Mouse (Mus musculus) heart, postnatal 36 days (tissue): ENCODE data around the gene Dnaaf5. TPM values are rescaled to one million over a fixed set of nuclear protein-coding genes. Genes with fewer than 3 reads are reported as not detected.
A peak's percentile ranks its signal among the peaks of the same experiment; 100 is the strongest.

ENCODE experiments used
- DNase-seq, 2 experiments: peaks; one replicate each; pipeline ENCODE4 v3.0.0; 2021 to 2022
- intact Hi-C: fragments of 180-260 bp; cut with DNase I; formaldehyde crosslinking; loops from one replicate; pipeline ENCODE4 v1.15.1; 2025
- total RNA-seq, 2 experiments: library from RNA; stranded (reverse); gene quantifications; 2 replicates each; pipeline ENCODE4 v1.2.3; 2021

Dnaaf5 gene
- total RNA-seq, result 10 to 100 TPM; 16.0 to 16.2 TPM

DNA sequence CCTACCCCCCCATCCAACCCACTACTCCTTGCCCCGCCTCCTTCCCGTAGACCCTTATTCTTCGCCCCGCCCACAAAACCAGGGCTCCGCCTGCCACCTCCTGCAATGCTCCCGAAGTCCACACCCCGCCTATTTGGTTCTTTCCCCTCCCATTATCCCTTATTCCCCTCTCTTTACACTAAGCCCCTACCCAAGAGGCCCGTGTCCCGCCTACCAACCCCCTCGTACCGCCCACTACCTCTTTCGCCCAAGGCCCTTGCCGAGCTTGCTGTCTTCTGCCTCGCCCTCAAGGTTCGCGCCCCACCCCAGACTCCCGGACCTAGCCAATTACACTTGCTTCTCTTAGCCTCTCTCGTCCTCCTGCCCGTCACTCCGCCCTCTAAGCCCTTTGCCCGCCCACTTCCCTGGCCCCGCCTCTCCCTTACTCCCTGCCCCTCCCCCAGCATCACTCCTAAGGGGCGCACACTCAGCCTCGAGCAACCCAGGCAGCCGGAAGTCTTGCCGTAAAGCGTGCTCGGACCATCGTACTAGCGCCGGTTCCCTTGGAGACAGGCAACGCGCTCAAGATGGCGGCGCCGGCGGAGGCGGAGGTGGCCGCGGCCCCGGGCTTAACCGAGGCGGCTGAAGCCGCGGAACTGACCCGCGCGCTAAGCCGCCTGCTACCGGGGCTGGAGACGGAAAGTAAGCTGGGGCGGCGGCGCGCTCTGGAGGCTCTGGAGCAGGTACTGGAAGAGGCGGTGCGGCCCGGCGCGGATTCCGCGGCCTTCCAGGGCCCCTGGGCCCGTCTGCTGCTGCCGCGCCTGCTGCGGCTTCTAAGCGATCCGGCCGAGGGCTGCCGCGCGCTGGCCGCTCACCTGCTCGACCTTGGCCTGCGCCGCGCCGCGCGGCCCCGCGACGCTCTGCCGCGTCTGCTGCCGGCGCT, at the start of gene Dnaaf5, which contains the start of gene Prkar1b:
Gene Dnaaf5, plus strand, starts transcription at position 543 of the 922 bp plus-strand sequence.
Gene Prkar1b, minus strand, starts transcription at position 321 of the 922 bp plus-strand sequence.
- intact Hi-C loops, result loop anchor here (2.0 to 5.0 kb wide), 2 partner anchors 51 to 102 kb away; partner anchors contain the start of genes Get4 and Sun1
- DNase-seq, result peak; percentile 93

DNA sequence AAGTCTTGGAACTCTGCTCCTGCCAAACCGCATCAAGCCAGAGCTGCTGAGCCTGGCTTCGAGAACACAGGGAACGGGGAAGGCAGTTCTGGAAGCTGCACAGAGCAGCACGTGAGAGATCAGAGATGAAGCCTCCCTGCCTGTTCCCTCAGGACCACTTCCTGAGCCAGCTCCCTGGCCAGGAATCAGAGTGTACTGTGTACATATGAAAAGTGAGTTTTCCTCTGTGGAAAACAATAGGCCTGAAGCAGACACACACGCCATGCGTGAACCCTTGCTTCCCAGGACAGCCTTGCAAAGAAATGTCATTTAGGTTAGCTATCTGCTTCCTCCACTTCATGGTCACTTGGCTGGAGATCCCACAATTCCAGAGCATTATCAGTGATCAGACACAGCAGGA, 48.2 kb upstream of the Dnaaf5 start:
- intact Hi-C loops, result no loop called here
- DNase-seq, result no peak

DNA sequence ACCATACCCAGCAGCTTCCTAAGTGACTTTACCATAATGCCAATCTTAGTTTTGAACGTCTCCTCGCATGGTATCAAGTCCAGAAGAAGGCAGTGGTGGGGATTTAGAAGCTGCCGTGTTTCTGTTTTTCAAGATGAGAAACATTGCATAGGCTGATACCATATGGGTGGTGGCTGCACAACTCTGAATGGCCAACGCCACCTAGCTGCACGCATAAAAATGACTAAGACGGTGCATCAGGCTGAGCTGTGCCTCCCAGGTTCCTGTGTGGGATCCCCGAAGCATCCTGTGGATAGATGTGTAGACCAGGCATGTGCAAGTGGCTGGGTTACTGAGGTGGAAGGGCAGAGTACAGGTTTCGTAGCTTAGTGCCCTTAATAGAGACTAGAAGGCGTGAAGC, 42.2 kb upstream of the Dnaaf5 start:
- intact Hi-C loops, result no loop called here
- peak in 1 of 2 experiments; percentile 14 for DNase-seq

DNA sequence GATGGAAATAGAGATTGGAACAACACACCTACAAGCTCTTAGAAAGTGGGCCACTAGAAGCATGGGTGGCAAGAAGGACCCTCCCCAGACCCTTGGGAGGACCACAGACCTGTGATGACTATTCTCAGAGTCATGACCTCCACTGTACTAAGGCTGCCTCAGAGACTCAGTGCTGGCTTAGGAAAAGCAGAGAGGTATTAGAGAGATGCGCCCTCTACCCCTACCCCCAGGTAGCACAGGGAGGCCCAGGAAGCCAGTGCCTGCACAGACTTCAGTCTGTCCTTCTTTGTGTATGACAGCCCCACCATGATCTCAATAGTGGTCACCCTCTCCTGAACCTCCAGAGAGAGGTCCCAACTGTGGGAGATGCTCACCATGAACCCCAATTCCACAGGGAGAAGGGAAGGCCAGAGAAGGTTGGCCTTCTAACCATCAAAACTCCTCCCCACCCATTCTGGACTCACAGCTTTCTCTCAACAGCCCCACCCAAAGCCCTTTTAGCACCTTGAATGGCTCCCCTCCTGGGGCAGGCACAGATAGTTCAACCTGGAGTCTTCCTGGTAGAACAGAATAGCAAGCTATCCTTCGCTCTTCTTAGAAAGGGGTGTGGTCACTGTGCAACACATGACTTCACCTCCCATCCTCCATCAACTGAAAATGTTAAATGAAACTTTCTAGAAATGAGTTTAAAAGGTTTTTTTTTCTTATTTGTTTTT, 39.7 kb upstream of the Dnaaf5 start:
- intact Hi-C loops, result no loop called here
- DNase-seq, result no peak

DNA sequence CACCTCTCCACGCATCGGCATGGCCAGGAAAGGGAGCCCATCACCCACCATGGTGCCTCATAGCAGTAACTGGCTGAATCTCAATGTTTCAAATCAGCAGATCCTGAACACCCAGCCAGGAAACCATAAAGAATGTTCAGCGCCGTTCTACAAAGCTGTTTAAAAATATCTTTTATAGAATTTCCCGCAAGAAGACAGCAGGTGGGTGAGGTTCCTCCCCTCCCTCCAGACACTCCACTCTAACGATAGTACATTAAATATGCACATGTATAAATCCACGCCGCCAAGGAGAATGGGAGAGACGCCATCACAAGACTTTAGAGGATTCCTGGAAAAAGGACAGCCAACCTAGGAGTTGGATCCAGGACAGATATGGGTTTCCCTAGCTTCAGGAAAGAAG, 38.0 kb upstream of the Dnaaf5 start:
- intact Hi-C loops, result no loop called here
- no peak for DNase-seq

DNA sequence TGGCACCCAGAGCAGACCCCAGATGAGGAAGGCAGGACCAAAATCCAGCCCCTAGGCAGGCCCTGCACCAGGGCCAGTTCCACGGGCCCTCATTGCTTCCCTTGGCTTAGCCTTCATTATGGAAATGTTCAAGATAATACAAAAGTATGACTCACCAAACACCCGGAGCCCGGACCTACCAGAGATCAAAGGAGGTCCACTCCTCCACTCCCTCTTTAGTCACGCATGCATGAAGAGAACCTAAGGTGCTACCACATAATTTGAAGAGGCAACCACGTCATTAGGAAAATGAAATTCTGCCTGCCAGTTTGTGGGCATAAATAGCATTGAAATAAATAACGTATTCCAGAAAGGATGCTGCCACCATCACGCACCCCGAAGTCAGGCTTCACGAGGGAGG, 37.6 kb upstream of the Dnaaf5 start:
- no peak for DNase-seq
- intact Hi-C loops, result no loop called here

DNA sequence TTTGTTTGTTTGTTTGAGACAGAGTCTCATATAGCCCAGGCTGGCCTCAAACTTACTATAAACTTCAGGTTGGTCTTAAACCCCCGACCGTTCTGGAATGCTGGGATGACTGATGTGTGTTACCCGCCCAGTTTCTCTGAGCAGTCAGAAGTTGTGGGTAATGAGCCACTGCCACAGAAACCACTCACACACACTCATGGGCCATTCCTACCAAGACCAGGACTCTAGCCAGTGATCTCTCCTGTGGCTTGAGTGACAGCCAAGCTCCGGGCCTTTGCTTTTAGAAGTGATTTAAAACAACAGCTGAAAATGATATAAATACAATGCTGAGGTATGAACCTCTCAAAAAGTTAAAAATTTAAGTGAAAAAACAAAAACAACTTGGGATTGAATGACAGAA, 35.1 kb upstream of the Dnaaf5 start:
- DNase-seq, result no peak
- intact Hi-C loops, result no loop called here

DNA sequence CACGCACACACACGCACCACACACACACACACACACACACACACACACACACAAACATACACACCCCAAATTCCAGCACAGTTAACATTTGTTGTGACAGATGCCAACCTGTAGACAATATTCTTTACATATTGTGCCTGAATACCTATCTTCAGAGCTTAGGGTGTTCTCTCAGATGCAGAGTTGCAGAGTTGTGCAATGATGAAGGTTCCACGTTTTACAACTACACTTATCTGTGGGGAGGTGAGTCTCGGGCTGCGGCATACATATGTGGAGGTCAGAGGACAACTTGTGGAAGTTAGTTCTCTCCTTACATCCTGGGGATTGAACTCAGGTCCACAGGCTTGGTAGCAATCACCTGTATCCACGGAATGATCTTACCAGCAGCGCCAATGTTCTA, 34.5 kb upstream of the Dnaaf5 start:
- DNase-seq, result no peak
- intact Hi-C loops, result no loop called here

DNA sequence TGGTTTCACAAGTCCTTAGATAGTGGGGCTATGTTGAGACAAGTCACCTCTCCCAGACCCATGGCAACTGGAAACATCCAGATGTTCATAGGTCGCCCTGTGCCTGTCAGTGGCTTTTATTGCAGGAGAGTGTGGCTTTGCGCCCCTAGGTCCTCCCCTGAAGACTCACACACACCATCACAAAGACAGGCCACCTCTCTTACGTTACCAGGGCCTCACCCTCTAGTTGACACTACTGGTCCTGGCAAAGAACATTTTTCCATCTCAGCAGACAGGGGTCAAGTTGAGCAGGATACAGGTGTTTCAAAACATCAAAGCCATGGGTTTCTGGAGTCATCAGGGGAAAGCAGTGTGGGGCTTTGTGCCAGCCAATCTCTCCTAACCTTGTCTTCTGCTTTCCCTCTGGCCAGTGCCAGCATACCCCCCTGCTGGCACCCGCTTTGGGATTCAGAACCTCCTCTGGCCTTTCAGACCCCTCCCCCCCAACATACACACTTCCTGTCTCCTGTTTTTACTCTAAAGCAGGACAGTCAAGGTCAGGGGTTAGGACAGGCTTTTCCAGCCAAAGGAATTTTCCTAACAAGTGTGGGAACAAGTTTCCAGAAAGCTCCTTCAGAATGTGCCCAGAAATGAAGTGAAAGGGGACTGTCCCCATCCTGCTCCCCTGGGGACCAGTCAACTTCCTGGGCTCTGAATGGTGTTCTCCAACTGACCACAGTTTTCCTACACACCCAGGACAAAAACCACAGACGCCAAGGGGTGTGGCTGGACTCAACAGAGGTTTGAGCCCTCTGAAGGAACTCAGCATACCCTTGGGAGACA, 31.7 kb upstream of the Dnaaf5 start:
- DNase-seq, result peak in 1 of 2 experiments; percentile 10
- intact Hi-C loops, result no loop called here

DNA sequence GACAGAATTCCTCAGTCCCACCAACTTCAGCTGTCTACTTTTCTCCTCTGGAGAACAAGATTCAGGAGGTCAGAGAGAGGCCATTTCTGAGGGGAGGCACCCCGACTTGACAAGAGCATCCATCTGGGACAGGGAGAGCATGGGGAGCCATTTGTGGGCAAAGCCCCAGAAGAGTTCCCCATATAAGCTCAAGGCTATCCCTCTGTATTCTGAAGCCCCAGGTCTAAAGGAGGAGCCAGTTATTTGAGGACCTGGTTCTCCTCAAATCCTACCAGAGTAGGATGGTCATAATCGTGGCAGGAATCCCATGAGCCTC, 31.1 kb upstream of the Dnaaf5 start:
- DNase-seq, result no peak
- intact Hi-C loops, result no loop called here

DNA sequence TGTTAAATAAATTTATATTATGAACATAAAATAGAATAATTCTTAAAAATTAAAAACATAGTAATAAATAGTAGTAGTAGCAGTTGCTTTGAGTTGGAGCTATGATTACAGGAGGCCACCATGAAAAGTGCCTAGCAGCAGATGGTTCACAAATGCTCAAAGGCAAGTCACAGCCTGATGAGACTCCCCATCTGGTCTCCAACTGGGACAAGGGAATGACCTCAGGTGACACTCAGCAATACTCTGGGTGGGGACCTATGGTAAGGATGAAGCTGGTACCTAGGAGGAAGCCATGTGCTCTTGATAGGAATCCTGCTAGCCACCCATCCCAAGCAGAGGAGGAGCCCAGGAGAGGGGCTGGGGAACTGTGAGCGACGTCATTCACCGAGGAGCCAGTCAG, 24.3 kb upstream of the Dnaaf5 start:
- intact Hi-C loops, result no loop called here
- DNase-seq, result no peak

DNA sequence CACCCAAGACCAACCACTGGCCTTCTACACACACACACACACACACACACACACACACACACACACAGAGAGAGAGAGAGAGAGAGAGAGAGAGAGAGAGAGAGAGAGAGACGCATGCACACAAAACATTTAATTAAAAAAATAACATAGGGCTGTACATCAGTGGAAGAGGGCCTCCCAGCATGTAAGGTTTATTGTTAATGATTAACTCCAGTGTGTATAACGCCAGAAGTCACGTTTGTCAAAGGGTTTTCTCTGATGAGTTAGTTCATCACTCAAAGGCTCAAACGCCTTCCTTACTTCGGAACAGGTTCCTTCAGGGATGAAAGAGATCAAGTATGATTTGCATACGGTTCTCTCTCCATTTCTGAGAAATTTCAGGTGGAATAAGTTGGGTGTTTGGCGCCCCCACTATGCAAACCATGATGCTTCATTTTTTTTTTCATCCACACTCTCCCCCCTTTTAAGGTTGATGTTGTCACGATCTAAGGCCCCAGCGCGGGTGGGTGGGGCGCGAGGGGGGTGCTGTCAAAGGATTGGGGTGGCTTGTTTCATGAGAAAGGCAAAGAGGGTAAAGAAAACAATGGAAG, 21.5 kb upstream of the Dnaaf5 start:
- intact Hi-C loops, result no loop called here
- no peak for DNase-seq

DNA sequence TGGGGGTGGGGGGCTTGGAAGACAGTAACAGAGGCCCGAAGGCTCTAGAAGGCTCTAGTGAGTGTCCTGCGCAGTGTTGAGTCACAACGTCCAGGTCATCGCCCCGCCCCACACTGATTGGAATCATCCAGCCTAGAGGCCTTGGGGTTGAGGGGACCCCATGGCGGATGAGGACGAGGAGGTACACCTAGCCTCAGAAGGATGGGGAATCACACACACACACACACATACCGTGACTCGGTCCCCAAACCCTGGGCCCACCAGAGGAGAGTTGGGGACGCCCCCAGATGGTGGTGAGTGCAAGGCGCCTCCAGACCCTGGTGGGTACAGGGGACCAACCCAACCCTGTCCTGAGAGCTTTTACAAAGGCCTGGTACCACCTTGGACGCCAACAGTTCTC, 20.9 kb upstream of the Dnaaf5 start:
- DNase-seq, result no peak
- intact Hi-C loops, result no loop called here

DNA sequence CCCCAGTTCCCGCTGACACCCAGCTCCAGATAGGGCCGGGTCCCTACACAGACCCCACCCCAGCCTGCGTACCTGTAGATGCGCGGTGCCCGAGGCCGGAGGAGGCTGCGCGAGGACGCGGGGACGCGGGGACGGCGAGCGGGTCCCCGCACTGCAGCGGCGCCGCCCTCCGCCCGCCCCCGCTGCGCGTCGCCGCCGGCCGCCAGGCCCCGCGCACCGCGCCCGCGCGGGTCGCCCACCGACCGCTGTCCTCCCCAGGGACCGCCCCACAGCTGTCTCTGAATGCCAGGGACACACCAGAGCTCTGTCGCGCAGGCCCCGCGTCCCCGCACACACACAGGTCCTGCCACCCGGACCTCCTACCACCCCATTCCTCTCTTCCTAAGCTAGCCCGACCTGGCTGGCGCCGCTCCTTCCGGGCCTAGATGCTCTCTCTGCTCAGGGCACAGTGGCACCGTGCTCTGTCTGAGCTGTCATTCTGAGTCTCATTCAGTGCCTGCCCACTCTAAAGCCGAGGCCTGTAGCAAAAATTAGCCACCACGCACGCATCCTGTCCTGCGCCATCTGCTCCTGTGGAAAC, 20.4 kb upstream of the Dnaaf5 start:
- no peak for DNase-seq
- intact Hi-C loops, result no loop called here

DNA sequence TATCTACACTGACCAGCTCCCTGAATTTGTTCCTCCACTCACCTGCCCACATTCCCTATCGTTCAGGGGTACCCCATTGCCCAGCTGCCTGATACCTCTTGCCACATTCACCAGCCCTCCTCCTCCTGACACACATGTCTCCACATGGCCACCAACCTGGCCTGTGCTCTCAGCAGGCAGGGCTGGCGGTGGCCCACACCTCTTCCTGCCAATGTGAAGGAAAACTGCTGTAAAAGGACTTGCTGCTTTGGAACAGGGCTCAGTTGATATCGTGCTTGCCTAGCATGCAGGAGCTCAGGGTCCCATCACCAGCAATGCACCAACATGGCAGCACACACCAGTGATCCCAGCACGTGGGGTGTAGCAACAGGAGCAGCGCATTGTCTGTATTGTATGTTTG, 19.7 kb upstream of the Dnaaf5 start:
- DNase-seq, result no peak
- intact Hi-C loops, result no loop called here

DNA sequence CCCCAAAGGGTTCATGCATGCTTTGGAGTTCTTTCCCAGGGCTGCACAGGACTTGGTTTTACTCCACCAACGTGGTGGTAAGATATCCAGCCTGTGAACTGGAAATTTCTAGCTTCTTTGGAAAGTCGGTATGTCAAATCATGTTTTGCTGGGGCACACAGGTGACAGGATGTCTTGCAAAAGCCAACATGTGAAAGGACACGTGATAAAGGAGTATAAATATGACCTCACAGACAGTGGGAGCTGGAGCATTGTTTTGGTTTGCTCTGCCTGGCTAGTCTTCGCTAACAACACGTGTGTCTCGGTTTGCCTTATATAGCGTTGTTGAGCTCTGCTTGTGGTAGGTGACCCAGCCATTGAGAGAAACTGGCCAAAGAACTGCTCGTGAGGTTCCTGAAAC, 15.5 kb upstream of the Dnaaf5 start:
- DNase-seq, result no peak
- intact Hi-C loops, result no loop called here

DNA sequence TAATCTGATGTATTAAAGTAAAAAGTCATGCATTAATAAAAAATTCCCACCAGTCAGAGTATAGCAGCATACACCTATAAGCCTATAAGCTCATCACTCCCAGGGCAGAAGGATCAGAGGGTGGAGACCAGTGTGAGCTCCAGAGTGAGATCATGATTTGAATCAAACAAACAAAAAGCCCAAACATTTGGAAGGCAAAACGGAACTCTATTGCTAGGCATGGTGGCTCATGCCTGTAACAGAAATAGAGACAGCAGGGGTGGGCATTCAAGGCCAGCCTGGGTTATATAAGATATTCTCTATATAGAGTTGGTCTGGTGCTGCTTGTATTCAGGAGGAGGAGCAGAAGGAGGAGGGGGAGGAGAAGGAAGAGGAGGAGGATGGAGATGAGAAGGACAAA, 13.7 kb upstream of the Dnaaf5 start:
- no peak for DNase-seq
- intact Hi-C loops, result no loop called here

DNA sequence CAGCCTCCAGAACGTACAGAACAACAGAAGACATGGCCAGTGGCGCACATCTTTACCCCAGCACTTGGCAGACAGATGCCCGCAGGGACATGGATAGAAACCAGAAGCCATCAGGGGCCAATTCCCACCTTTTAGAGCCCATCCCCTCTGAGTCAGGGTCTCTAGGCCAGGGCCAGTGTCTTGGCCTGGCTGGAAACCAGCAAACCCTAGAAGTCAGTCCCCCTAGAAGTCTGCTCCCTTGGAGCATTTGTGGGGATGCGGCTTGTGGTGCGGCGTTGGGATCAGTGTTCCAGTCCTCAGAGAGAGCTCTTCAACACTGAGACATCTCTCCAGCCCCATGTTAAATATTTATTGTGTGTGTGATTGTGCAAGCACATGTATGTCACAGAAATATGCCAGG, 12.8 kb upstream of the Dnaaf5 start:
- intact Hi-C loops, result no loop called here
- DNase-seq, result no peak

DNA sequence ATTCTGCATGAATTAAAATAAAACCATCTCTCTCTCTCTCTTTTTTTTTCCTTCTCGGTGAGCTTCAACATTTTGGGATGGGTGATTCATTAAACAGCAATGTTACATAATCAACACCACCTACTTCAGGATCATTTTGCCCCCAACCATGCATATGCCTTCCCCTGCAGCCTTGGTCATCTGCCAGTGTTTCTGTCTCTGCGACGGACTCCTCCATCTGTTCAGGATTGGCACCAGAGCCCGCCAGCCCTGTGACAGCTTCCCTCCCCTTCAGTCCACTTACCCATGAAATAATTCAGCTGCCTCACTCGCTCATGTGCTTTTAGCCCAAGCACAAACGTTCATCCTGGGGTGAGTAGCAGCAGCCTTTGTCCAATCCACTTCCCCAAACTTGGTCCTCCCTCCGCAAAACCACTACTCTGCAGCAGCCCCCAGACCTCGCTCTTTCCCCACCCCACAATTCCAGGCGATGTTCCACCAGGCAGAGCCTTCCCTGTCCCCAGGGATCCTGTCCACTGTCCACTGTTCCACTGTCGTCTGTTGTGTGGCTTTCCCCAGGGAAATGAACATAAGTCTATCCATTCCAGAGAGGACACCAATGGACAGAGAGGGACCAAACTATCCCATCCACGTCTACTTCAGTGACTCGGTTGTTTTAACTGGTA, 11.6 kb upstream of the Dnaaf5 start:
- DNase-seq, result peak in 1 of 2 experiments; percentile 27
- intact Hi-C loops, result no loop called here

DNA sequence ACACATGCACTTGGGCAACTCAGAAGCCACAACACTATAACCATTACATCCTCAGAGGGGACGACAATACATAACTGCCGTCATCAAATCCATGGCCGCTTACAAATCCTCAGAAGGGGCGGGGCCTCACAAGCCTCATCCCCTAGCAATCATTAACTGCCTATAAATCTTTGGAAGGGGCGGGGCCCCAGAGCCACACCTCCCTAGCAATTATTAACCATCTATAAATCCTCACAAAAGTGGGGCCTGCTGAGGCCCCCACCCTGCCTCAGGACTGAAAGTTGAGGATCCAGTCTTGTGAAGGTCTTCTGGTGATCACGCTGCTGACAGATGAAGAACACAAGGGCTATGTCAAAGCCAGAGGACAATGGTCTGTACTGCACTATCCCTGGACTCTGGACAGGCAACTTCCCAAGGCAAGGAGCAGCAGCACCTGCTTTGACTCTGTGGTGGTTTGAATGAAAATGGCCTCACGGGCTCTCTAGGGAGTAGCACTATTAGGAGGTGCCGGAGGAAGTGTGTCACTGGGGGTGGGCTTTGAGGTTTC, 11.0 kb upstream of the Dnaaf5 start:
- DNase-seq, result no peak
- intact Hi-C loops, result no loop called here
